Mouse (Mus musculus): ENCODE measurements around the gene Otud7b. TPM values are rescaled to one million over a fixed set of nuclear protein-coding genes. Genes with fewer than 3 reads are reported as not detected.

Gene Otud7b
- polyA plus RNA-seq, 1 experiment: 5.7 TPM

GRCm38 (mm10) chr3:96082714-96083508 lies 21.4 kb upstream of the Otud7b start:
- no peak for DNase-seq (ENCODE audit: low read depth, low spot score)
- 78% methylated on average over 15 of the region's 15 CpGs for WGBS

GRCm38 (mm10) chr3:96084146-96084755 lies 20.1 kb upstream of the Otud7b start:
- WGBS: 77% methylated on average over 10 of the region's 10 CpGs
- no peak for DNase-seq (ENCODE audit: low read depth, low spot score)

- DNase-seq (ENCODE audit: low read depth, low spot score): no peak
- WGBS: 51% methylated on average over 2 of the region's 2 CpGs
Observed at GRCm38 (mm10) chr3:96087219-96087618, 17.1 kb upstream of the Otud7b start.

- DNase-seq (ENCODE audit: low read depth, low spot score): no peak
- WGBS: 84% methylated on average over 4 of the region's 4 CpGs
Observed at GRCm38 (mm10) chr3:96087801-96088200, 16.5 kb upstream of the Otud7b start.

- no peak for DNase-seq (ENCODE audit: low read depth, low spot score)
Observed at GRCm38 (mm10) chr3:96089882-96090489, 14.3 kb upstream of the Otud7b start.

GRCm38 (mm10) chr3:96091146-96091545 lies 13.2 kb upstream of the Otud7b start:
- WGBS: 82% methylated on average over 2 of the region's 2 CpGs
- no peak for DNase-seq (ENCODE audit: low read depth, low spot score)

More at GRCm38 (mm10) chr3:96089882-96090489, 14.3 kb upstream of the Otud7b start:
- 46% methylated on average over 2 of the region's 2 CpGs for WGBS

GRCm38 (mm10) chr3:96091966-96092365 lies 12.4 kb upstream of the Otud7b start:
- 72% methylated on average over 6 of the region's 6 CpGs for WGBS

GRCm38 (mm10) chr3:96093509-96093908 lies 10.8 kb upstream of the Otud7b start:
- 51% methylated on average over 13 of the region's 13 CpGs for WGBS
- DNase-seq (ENCODE audit: low read depth, low spot score): no peak

More at GRCm38 (mm10) chr3:96091966-96092365, 12.4 kb upstream of the Otud7b start:
- DNase-seq (ENCODE audit: low read depth, low spot score): no peak

GRCm38 (mm10) chr3:96094203-96094602 lies 10.1 kb upstream of the Otud7b start:
- 29% methylated on average over 13 of the region's 13 CpGs for WGBS
- no peak for DNase-seq (ENCODE audit: low read depth, low spot score)

GRCm38 (mm10) chr3:96098168-96098567 lies 6.2 kb upstream of the Otud7b start:
- WGBS: 63% methylated on average over 4 of the region's 4 CpGs
- DNase-seq (ENCODE audit: low read depth, low spot score): no peak

- DNase-seq (ENCODE audit: low read depth, low spot score): no peak
- 15% methylated on average over 7 of the region's 7 CpGs for WGBS
Observed at GRCm38 (mm10) chr3:96098616-96099267, 5.6 kb upstream of the Otud7b start.

- DNase-seq (ENCODE audit: low read depth, low spot score): no peak
- WGBS: 22% methylated on average over 14 of the region's 14 CpGs
Observed at GRCm38 (mm10) chr3:96102100-96102872, 2.0 kb upstream of the Otud7b start.

- 2% methylated on average over 8 of the region's 8 CpGs for WGBS
- no peak for DNase-seq (ENCODE audit: low read depth, low spot score)
Observed at GRCm38 (mm10) chr3:96103901-96104260, 446 bp upstream of the Otud7b start.

- no peak for DNase-seq (ENCODE audit: low read depth, low spot score)
- WGBS: 17% methylated on average over 10 of the region's 10 CpGs
Observed at GRCm38 (mm10) chr3:96105232-96105747, 963 bp downstream of the Otud7b start.

GRCm38 (mm10) chr3:96106151-96106550 lies 1.8 kb downstream of the Otud7b start:
- 72% methylated on average over 4 of the region's 4 CpGs for WGBS
- no peak for DNase-seq (ENCODE audit: low read depth, low spot score)

GRCm38 (mm10) chr3:96108315-96108714 lies 4.0 kb downstream of the Otud7b start:
- 96% methylated on average over 3 of the region's 3 CpGs for WGBS
- no peak for DNase-seq (ENCODE audit: low read depth, low spot score)

GRCm38 (mm10) chr3:96113251-96113650 lies 8.9 kb downstream of the Otud7b start:
- DNase-seq (ENCODE audit: low read depth, low spot score): no peak
- 54% methylated on average over 3 of the region's 3 CpGs for WGBS

GRCm38 (mm10) chr3:96118142-96118541 lies 13.8 kb downstream of the Otud7b start:
- no peak for DNase-seq (ENCODE audit: low read depth, low spot score)
- WGBS: 76% methylated on average over 2 of the region's 2 CpGs

- DNase-seq (ENCODE audit: low read depth, low spot score): no peak
- WGBS: 90% methylated on average over 2 of the region's 2 CpGs
Observed at GRCm38 (mm10) chr3:96118702-96119101, 14.4 kb downstream of the Otud7b start.

All from large intestine, adult 2 months (tissue).